Mouse (Mus musculus) erythroblast, embryonic 14.5 days (primary cell): ENCODE data around the gene Mtm1.

Experiments
- GATA1 ChIP-seq: IDR thresholded peaks from 2 replicates; pipeline ENCODE4 v1.6.1; 2012; ENCODE audit warnings: low read length, inconsistent platforms, mixed read lengths
- TAL1 ChIP-seq: IDR thresholded peaks from 3 replicates; pipeline ENCODE4 v1.6.1; 2012; ENCODE audit warnings: low read length, inconsistent platforms, mixed read lengths

DNA sequence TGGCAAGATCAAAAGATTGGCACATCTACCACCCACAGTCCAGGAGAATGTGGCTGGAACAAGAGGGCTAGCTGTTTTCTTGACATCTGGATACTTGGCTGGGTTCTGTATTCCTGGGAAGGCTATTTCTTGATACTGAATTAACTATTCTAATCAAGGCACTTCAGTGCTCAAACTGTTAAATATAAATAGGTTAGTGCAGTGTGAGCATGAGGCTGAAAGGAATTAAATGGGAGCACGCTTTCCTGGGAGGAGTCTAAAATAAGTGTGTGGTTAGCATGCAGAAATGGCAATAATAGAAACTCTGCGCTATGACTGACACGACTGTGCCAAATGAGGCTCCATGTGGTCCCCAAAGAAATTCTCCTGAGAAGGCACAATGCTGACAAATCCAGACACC lies 29.0 kb upstream of the Mtm1 start:
- TF ChIP-seq TAL1, result no peak
- TF ChIP-seq GATA1, result no peak
